Mouse (Mus musculus): ENCODE data around the gene Rbmy.
"Not testable (repeated sequence)": the region's sequence is repeated elsewhere in the genome, so short reads cannot be mapped to it uniquely, and the experiment has no call there.

Gene Rbmy

DNA sequence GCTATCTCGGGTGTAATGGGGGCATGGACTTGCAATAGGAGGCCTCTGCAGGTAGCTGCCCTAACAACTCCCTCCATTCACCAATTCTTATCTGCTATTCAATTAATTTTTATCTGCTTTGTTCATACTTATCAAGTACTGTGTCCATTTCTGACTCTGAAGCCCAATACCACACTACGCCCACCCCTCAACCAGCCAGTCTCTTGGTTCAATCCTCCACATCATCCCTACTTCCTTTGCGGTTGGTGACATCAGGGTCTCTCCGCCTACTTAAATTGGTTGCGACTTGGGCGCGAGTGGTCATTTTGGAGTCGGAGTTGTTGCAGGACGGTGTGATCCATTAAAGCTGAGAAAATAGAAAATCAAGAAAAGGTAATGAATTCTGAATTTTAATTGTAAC is at the start of gene Rbmy, which contains the start of gene Gm10256:
TSS of gene Rbmy (plus strand) at position 301 of the 400 bp plus-strand sequence.
TSS of gene Gm10256 (plus strand) at position 320 of the 400 bp plus-strand sequence.
- DNase-seq (ENCODE audit: low spot score in 2 of 2), result not testable (repeated sequence)

DNA sequence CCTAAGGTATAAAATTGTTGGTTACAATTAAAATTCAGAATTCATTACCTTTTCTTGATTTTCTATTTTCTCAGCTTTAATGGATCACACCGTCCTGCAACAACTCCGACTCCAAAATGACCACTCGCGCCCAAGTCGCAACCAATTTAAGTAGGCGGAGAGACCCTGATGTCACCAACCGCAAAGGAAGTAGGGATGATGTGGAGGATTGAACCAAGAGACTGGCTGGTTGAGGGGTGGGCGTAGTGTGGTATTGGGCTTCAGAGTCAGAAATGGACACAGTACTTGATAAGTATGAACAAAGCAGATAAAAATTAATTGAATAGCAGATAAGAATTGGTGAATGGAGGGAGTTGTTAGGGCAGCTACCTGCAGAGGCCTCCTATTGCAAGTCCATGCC is 34.4 kb upstream of the Rbmy start, which contains the start of gene Gm4064:
TSS of gene Gm4064 (minus strand) at position 101 of the 400 bp plus-strand sequence.
- DNase-seq (ENCODE audit: low spot score in 2 of 2), result not testable (repeated sequence)
